Mouse (Mus musculus): Measurements from ENCODE around the gene Egfr.

Gene Egfr

GRCm38 (mm10) chr11:16957030-16957429 lies 205.0 kb downstream of the Egfr start:
- DNase-seq (ENCODE audit: low spot score in 2 of 2) = no peak

GRCm38 (mm10) chr11:16958520-16958919 lies 206.5 kb downstream of the Egfr start:
- DNase-seq (ENCODE audit: low spot score in 2 of 2) = no peak
